Mouse (Mus musculus) lung, adult 2 months (tissue): ENCODE results near the gene Prph. TPM values are rescaled to one million over a fixed set of nuclear protein-coding genes. Genes with fewer than 3 reads are reported as not detected.

Experiments
- DNase-seq: peaks from one replicate; pipeline ENCODE4 v3.0.0; 2022
- H3K4me1 ChIP-seq: fragments of 200-500 bp; 2 replicates; pipeline ENCODE4 v1.6.1; 2011; ENCODE audit warnings: low read length; ENCODE audit not compliant: control insufficient read depth, insufficient read depth
- H3K4me3 ChIP-seq: fragments of 200-500 bp; replicated peaks from 2 replicates; pipeline ENCODE3; 2011; ENCODE audit warnings: low read depth, mild to moderate bottlenecking, control low read depth, low read length; ENCODE audit errors: extremely low read depth
- CTCF ChIP-seq: fragments of 200-500 bp; IDR thresholded peaks from 2 replicates; pipeline ENCODE4 v1.5.1; 2011; ENCODE audit warnings: mild to moderate bottlenecking, low read length, control low read depth; ENCODE audit not compliant: insufficient read depth
- POLR2A ChIP-seq: fragments of 200-500 bp; IDR thresholded peaks from 2 replicates; pipeline ENCODE4 v1.6.1; 2011; ENCODE audit warnings: low read depth, mild to moderate bottlenecking, control low read depth, low read length, borderline replicate concordance; ENCODE audit errors: extremely low read depth
- WGBS: fragments of 180-500 bp; shearing (Covaris S2); methylation state at CpG from one replicate; pipeline ENCODE4 v1.1.7; 2018; 5-methylcytosine and 5-hydroxymethylcytosine counted together
- polyA plus RNA-seq: library from polyadenylated mRNA; depleted of rRNA; stranded (reverse); fragments of >200 nt; gene quantifications from 2 replicates; pipeline ENCODE4 v1.2.3, GENCODE M21; 2012; rRNA removed

The Prph gene
- polyA plus RNA-seq: 0.71 and 1.0 TPM in 2 replicates

DNA sequence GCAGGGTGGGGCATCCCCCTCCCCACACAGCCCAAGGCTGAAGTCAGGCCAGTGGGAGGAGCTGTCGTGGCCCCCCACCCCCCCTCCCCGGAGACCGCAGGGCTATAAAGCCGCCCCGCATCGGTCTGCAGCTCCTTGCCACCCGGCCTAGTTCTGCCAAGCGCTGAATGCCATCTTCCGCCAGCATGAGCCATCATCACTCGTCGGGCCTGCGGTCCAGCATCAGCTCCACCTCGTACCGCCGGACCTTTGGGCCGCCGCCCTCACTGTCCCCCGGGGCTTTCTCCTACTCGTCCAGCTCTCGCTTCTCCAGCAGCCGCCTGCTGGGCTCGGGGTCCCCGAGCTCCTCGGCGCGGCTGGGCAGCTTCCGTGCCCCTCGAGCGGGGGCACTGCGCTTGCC, at the start of gene Prph:
Prph (plus strand) TSS at position 135 of the 400 bp plus-strand sequence.
- TF ChIP-seq POLR2A (no peak), CTCF (no peak)
- 5% methylated on average over 30 of the region's 30 CpGs for WGBS
- no peak for DNase-seq
- Histone ChIP-seq H3K4me1 (peaks cover 12% of the 10 kb centered on the region; the same call in 1 of the 2 replicates), H3K4me3 (no peak within 1 kb of the TSS)

DNA sequence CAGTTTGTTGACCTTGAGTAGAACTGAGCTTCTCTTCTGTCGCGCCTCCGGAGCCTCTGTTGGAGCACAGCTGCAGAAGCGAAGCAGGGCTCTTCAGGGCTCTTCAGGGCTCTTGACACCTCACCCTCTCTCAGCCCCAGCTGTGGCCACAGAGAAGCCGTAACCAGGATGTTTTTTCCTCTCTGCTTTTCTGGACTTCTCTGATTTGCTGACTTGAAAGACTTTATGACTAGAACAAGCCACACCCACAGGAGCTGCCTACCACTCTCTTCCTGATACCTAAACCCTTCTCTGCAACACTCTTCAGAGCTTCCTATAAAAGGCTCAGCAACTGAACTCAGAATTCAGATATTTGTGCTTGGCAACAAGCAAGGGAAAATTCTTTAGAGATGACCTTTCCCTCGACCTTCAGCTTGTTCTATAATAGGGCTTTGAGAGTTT, 46.2 kb upstream of the Prph start:
- WGBS: 21% methylated on average over 6 of the region's 6 CpGs
- DNase-seq: no peak
- no peak for TF ChIP-seq POLR2A
- TF ChIP-seq CTCF: no peak
- Histone ChIP-seq H3K4me3 (no peak overlapping the region), H3K4me1 (no peaks in the 10 kb centered on the region)

DNA sequence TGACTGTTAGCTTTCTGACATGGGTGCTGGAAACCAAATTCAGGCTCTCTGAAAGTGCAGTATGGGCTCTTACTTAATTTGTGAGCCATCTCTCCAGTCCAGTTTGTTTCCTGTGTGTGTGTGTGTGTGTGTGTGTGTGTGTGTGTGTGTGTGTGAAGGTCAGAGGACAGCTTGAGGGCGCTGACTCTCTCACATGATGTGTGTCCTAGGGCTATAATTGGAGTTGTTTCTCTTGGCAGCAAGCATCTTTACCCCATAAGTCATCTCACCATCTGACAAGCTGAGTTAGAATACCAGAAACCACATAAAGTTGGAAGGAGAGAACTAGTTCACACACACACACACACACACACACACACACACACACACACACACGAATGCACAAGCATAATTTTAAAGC, 44.1 kb upstream of the Prph start:
- no peaks in the 10 kb centered on the region for H3K4me1 ChIP-seq
- TF ChIP-seq POLR2A: no peak
- no peak for TF ChIP-seq CTCF
- WGBS: 68% methylated on average over 2 of the region's 2 CpGs
- DNase-seq: no peak
- H3K4me3 ChIP-seq: no peak overlapping the region

DNA sequence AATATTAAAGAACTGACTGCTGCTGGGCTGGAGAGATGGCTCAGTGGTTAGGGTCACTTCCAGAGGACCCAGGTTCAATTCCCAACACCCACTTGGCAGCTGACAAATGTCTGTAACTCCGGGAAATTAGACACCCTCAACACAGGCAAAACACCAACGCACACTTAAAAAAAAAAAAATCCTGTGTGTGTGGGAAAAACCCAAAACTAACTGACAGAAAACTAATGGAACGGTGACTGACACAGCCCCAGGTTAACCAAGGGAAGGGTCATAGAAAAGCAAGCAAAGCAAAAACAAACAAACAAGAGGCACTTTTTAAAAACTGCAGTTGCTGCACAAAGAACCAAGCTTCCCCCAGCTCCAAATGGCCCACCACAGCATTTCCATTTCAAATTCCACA, 43.0 kb upstream of the Prph start:
- TF ChIP-seq POLR2A (no peak), CTCF (no peak)
- H3K4me3 ChIP-seq: no peak overlapping the region
- WGBS: 68% methylated on average over 3 of the region's 3 CpGs

DNA sequence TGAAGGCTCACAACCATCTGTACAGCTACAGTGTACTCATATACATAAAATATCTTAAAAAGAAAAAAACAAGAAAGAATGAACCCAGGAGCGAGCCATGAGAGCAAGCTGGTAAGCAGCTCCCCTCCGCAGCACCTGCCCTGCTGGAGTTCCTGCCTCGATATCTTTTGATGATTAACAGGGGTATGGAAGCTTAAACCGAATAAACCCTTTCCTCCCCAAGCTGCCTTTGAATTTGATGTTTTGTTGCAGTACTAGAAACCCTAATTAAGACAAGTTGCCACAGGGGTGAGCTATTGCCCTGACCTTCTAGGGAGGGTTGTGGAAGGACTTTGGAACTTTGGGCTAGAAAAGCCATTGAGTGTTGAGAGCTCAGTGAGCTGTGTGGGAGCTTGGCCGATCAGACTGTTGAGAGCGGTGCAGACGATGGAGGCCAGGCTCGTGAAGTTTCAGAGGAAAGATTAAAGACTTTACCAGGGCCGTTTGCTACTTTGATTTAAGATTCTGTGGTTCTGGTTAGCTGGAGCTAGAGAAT, 40.4 kb upstream of the Prph start:
- no peak for DNase-seq
- TF ChIP-seq CTCF (no peak), POLR2A (no peak)
- H3K4me1 ChIP-seq: no peaks in the 10 kb centered on the region
- no peak overlapping the region for H3K4me3 ChIP-seq
- 64% methylated on average over 9 of the region's 9 CpGs for WGBS

More for the DNA sequence above, 43.0 kb upstream of the Prph start:
- no peaks in the 10 kb centered on the region for H3K4me1 ChIP-seq
- DNase-seq: no peak

DNA sequence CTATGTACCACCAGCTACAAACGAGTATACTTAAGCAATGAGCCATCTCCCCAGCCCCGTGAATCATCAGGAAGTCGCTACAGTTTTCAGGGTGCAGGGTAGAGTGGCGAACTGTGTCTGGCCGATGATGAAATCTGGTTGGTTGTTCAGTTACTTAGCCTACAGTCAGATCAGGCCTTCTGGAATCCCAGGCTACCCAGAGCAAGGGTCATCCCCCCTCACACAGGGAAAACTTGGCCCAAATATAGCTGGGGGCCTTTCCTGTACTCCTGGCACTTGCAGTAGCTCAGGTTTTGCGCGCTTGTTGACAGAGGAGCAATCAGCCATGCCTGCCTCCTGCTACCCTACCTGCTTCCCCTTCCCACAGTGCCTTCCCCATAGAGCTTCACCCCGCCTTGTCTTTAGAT, 37.6 kb upstream of the Prph start:
- TF ChIP-seq CTCF: no peak
- TF ChIP-seq POLR2A: no peak
- H3K4me1 ChIP-seq: no peaks in the 10 kb centered on the region
- H3K4me3 ChIP-seq: no peak overlapping the region
- WGBS: 74% methylated on average over 8 of the region's 8 CpGs
- DNase-seq: no peak

DNA sequence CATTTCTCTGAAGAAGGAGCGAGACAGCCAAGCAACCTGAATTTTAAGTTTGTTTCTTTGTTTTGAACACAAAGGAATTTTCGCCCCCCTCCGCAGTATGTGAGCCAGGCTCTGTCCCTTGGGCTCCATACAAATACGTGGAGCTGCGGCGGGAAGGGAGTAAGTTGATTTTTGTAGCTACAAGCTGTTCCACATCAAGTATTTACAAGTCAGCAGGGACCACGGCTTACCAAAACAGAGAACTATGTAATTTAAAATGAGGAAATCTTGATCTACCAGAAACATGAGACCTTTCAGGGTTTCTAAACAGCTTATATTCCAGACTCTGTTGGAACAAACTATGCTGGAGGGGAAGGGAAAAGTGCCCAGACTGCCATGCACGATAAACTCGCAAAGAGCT, 37.0 kb upstream of the Prph start:
- TF ChIP-seq CTCF (no peak), POLR2A (no peak)
- no peak overlapping the region for H3K4me3 ChIP-seq
- H3K4me1 ChIP-seq: no peaks in the 10 kb centered on the region
- WGBS: 65% methylated on average over 9 of the region's 9 CpGs
- no peak for DNase-seq

DNA sequence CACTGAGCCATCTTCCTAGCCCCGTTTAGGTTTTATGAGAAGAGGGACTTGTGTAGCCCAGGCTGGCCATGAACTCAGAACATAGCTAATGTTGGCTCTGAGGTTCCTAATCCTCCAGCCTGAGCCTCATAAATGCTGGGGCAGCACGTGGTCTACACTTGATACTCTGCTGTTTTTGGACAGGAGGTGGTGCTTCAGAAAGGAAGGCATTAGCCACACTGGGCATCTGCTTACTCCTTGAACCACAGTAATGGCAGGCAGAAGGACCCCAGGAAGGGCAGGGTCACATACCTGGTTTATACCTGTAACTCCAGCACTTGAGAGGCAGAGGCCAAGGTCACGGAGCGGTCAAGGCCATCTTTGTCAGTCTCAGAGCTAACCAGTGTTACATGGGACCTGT, 36.3 kb upstream of the Prph start:
- WGBS: 81% methylated on average over 4 of the region's 4 CpGs
- Histone ChIP-seq H3K4me1 (no peaks in the 10 kb centered on the region), H3K4me3 (no peak overlapping the region)
- TF ChIP-seq POLR2A (no peak), CTCF (no peak)
- DNase-seq: no peak

DNA sequence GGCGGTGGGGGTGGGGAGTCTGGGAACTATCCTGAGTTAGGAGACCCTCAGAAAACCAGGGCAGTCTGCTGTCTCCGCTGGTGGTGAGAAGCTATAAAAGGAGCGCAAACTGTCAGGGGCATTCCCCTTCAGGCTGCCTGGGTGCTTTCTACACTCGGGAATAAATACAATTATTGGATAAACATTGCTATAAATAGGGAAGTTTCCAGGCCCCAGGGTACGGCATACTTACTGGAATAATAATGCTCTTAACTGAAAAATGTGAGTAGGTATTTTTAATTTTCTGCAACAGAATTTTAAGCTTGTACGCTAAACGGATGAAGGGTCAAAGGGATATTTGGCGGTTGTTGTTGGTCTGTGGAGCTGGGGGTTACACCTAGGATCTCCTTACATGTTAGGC, 35.5 kb upstream of the Prph start:
- DNase-seq: no peak
- no peaks in the 10 kb centered on the region for H3K4me1 ChIP-seq
- TF ChIP-seq CTCF: no peak
- no peak for TF ChIP-seq POLR2A
- no peak overlapping the region for H3K4me3 ChIP-seq
- 58% methylated on average over 8 of the region's 8 CpGs for WGBS

DNA sequence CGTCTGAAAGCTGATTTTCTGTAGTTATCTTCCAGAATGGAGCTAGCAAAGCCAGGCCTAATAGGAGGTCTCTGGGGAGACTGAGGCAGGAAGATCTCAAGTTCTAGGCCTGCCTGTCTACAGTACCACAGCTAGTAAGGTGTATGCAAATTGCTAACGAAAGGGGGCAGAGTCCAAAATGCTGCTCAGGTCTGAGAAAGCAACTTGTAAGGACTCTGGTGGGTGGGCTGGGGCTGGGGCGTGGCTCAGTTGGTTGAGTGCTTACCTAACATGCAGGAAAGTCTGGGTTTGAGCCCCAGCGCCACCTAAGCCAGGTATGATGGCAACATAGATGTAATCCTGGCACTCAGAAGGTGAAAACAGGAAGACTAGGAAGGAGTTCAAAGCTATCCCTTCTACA, 34.8 kb upstream of the Prph start:
- H3K4me3 ChIP-seq: no peak overlapping the region
- TF ChIP-seq CTCF: no peak
- 93% methylated on average over 4 of the region's 4 CpGs for WGBS
- DNase-seq: no peak
- no peaks in the 10 kb centered on the region for H3K4me1 ChIP-seq

DNA sequence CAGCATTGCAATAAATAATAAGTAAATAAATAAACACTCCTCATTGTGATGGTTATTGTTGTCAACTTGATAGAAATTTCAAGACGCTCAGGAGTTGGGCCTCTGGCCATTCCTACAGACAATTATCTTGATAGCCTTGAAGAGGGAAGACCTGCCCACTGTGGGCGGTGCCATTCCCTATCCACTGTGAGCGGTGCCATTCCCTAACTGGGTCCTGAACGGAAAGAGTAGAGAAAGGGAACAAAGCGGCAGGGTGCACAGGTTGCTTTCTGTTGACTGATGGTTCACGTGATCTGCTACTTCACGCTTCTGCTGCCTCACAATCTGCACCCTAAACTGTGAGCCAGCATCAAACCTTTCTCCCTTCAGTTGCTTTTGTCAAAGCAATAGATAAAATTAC, 33.7 kb upstream of the Prph start:
- WGBS: 96% methylated on average over 7 of the region's 7 CpGs
- DNase-seq: no peak
- TF ChIP-seq POLR2A (no peak), CTCF (no peak)
- no peaks in the 10 kb centered on the region for H3K4me1 ChIP-seq
- H3K4me3 ChIP-seq: no peak overlapping the region
